Mouse (Mus musculus): ENCODE data around the gene Trpc3. TPM values are rescaled to one million over a fixed set of nuclear protein-coding genes. Genes with fewer than 3 reads are reported as not detected.
"Not testable (repeated sequence)": the region's sequence is repeated elsewhere in the genome, so short reads cannot be mapped to it uniquely, and the experiment has no call there.

Trpc3 gene
- 10 to 100 TPM; 17.8 to 19.9 TPM for total RNA-seq (2021)

DNA sequence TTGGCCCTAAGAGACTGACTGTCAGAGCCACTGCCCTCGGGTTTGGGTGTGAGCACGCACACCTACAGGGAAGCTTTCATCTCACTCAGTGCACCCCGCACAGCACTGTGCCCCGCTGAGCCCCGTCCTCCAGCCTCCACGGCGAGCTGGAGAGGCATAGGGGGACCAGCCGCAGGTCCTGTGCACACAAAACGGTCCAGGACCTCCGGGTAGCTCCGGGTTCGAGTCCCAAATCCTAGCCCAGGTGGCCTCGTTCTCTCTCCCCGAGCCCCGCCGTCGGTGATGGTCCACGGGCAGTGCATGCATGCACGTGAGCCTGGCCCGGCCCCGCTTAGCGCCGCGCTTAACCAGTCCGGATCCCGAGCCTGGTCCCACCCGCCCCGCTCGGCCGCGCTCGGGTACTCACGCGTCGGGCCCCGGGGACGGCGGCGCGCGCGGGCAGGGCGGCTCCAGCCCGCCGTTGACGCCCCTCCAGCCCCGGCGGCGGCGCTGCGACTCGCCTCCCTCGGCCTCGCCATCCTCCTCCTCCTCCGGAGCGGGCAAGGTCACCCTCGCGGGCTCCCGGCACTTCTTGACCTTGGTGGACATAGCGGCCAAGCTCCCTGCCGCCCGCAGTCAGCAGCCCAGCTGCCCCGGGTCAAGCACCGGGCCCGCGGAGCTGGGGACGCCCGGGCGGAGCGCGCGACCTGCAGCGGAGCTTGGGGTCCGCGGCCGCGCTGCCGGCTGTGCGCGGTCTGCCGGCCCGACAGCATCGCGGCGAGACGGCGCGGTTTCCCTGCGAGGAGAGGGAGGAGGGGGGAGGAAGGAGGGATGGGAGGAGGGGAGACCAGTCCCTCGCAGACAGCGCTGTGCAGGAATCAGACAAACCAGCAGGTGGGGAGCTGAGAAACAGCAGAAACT, at the start of gene Trpc3:
TSS of gene Trpc3 (minus strand) at position 776 of the 900 bp plus-strand sequence.
- intact Hi-C loops (cut with DNase I), result no loop called here
- peak; percentile 18 to 47 for DNase-seq (ENCODE audit: low spot score in 2 of 2)

DNA sequence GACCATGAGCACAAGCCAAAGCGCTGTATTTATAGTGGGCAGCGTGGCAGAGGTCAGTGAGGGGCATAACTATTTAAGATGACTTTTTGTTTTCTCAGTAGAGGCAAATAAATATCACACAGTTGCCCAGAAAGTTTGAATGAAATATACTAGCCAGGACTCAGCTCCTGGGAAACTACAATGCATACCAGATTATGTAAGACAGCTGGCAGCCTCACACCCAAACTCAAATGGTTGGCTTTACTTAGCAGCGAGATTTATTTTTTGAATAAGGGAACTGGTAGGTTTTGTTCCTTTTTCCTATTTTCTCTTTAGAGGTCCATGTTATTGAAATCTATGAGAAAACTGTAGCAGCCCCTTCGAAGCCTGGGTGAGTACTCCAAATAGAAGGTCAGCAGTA, 48.1 kb upstream of the Trpc3 start:
- intact Hi-C loops (cut with DNase I), result no loop called here

GRCm38 (mm10) chr3:36733075-36733474, 43.1 kb upstream of the Trpc3 start:
- no peak for DNase-seq (ENCODE audit: low spot score in 2 of 2)
- intact Hi-C loops (cut with DNase I), result no loop called here

More for the DNA sequence above, 48.1 kb upstream of the Trpc3 start:
- DNase-seq (ENCODE audit: low spot score in 2 of 2), result no peak

DNA sequence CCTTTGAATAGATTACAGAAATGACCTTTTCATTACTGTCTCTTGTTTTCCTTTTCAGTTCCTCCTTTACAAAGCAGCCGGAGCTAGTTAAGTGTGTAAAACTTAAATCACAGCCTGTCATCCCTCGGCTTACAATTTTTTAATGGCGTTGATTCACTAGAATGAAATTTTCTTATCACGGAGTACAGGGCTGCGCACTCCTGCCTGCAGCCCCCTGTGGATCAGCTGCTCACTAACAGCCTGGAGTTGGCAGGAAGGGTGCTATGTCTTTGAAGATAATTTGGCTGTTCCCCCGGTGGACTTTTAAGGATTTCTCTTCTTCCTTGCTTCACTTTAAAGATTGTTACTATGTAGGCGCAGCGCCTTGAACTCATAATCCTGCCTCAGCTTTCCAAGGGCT, 36.6 kb upstream of the Trpc3 start:
- intact Hi-C loops (cut with DNase I), result no loop called here
- DNase-seq (ENCODE audit: low spot score in 2 of 2), result no peak

DNA sequence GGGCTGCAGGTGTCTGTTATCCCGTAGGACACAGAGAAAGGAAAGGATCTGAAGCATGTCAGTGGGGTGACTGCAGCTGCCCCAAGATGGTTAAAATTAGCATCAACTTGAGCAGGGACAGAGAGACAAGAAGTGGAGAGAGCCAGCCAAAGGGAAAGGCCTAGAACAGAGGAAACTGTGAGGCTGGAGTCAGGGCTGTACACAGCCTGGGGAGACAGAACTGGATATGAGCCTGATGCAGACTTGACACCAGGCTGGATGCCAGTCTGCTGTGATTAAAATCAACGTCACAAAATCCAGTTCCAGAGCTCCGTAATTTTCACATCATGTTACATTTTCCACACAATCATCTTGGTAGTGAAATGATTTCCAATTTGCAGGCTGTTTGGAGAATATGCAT, 31.9 kb upstream of the Trpc3 start:
- no peak for DNase-seq (ENCODE audit: low spot score in 2 of 2)
- intact Hi-C loops (cut with DNase I), result no loop called here

- intact Hi-C loops (cut with DNase I), result no loop called here
- DNase-seq (ENCODE audit: low spot score in 2 of 2), result no peak
Observed at GRCm38 (mm10) chr3:36709521-36709920, 19.6 kb upstream of the Trpc3 start.

DNA sequence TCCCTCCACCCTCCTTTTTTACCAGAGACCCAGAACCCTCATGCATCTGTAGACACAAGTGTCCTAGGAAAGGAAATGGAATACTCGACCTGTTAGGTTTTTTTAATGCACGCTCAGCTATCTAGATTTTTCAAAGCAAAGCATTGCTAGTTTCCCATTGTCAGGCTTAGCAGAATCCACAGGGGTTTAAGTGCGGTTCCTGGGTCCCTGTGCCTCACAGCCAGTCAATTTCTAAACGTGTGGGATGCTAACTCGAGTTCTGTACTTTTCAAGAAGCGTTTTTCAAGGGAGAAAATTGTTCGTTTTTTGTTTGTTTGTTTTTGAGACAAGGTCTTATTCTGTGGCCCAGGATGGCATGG, 304 bp upstream of the Trpc3 start:
- DNase-seq (ENCODE audit: low spot score in 2 of 2), result no peak
- intact Hi-C loops (cut with DNase I), result no loop called here

GRCm38 (mm10) chr3:36688874-36689273, 1.1 kb downstream of the Trpc3 start:
- peak; percentile 45 to 52 for DNase-seq (ENCODE audit: low spot score in 2 of 2)
- intact Hi-C loops (cut with DNase I), result no loop called here

DNA sequence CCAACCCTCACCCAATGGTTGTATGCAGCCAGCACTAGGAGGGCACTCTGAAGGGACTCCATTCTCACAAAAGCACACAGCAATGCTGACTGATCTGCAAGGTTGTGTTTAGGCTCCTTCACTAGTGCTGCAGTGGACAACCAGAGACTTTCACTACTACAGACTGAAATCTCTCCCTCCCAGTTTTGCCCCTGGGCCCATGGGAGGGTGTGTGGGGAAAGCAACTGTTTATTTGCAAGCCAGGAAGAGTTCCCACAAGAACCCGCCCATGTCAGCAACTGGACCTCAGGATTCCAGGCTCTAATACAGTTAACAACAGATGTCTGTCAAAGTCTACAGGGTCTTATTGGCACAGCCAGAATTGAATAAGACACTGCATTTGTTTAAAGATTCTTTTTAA, 14.1 kb downstream of the Trpc3 start:
- intact Hi-C loops (cut with DNase I), result no loop called here
- no peak for DNase-seq (ENCODE audit: low spot score in 2 of 2)

DNA sequence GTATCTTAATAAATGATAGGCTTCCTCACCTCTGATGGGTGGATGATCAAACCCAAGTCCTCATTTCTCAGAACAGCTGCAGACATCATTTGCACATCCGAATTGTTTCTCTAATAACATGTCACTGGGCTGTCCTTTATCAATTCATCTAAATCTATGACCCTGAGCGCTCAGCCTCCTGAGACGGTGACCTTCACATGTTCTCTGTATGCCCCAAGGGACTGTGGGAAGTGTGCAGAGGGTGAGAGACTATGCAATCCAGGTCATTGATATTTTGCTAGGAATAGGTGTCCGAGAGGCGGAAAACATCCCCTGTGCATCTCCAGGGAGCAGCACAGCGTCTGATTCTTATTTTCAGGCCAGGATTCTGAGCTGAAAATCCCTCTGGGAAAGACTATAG, 22.2 kb downstream of the Trpc3 start:
- DNase-seq (ENCODE audit: low spot score in 2 of 2), result no peak
- intact Hi-C loops (cut with DNase I), result no loop called here

GRCm38 (mm10) chr3:36645245-36645559, 44.8 kb downstream of the Trpc3 start:
- DNase-seq (ENCODE audit: low spot score in 2 of 2); intact Hi-C loops (cut with DNase I): not testable (repeated sequence)

- intact Hi-C loops (cut with DNase I), result no loop called here
Observed at GRCm38 (mm10) chr3:36644554-36645244, 45.3 kb downstream of the Trpc3 start.

GRCm38 (mm10) chr3:36643354-36643753, 46.6 kb downstream of the Trpc3 start:
- no peak for DNase-seq (ENCODE audit: low spot score in 2 of 2)
- intact Hi-C loops (cut with DNase I), result no loop called here

More at GRCm38 (mm10) chr3:36644554-36645244, 45.3 kb downstream of the Trpc3 start:
- DNase-seq (ENCODE audit: low spot score in 2 of 2), result no peak

GRCm38 (mm10) chr3:36642736-36643135, 47.2 kb downstream of the Trpc3 start:
- intact Hi-C loops (cut with DNase I), result no loop called here
- DNase-seq (ENCODE audit: low spot score in 2 of 2), result peak; percentile 51 to 69

GRCm38 (mm10) chr3:36640787-36641186, 49.2 kb downstream of the Trpc3 start:
- intact Hi-C loops (cut with DNase I), result no loop called here
- no peak for DNase-seq (ENCODE audit: low spot score in 2 of 2)

DNA sequence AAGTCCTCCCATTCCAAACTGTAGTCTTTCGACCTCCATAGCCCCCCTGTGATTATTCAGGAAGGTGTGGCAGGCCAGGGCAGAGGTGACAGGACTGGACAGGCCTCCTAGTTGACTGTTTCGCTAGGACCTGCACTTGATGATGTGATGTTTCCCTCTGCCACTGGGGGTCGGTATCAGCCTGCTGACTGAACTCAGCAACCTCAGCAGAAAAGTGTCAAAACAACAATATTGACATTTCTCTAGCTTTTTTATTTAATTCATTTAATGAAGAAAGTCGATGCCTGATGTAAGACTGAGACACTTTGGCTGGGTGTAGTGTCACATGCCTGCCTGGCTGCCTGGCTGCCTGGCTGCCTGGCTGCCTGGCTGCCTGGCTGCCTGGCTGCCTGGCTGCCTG, 54.5 kb downstream of the Trpc3 start:
- intact Hi-C loops (cut with DNase I), result loop anchor here (5.0 kb wide), 1 partner anchor 567 kb away; no protein-coding TSS in a partner anchor
- peak; percentile 43 to 48 for DNase-seq (ENCODE audit: low spot score in 2 of 2)

GRCm38 (mm10) chr3:36626803-36627202, 63.2 kb downstream of the Trpc3 start:
- intact Hi-C loops (cut with DNase I), result no loop called here
- DNase-seq (ENCODE audit: low spot score in 2 of 2), result no peak

DNA sequence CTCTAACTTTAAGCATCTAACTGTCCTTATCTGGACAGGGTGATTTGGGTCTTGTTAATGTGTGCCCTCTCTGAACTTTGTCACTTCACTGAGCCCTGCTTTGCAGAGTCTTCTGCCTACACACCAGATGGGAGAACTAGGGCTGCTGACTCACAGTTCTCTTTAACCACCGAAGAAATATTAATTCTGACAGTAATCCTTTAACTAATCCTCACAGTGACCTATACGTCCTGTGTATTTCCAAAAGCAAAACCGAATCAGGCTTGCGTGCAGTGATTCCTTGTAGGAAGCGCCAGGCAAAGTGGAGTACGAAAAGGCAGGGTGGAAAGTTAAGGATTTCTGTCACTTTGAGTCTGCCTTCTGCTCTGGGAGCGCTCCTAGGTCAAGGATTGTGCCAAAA, 71.8 kb downstream of the Trpc3 start:
- intact Hi-C loops (cut with DNase I), result loop anchor here (10.0 kb wide), 1 partner anchor 247 kb away; the partner anchor contains the start of gene 4932438A13Rik
- no peak for DNase-seq (ENCODE audit: low spot score in 2 of 2)

GRCm38 (mm10) chr3:36613908-36614255, 76.1 kb downstream of the Trpc3 start:
- no peak for DNase-seq (ENCODE audit: low spot score in 2 of 2)
- intact Hi-C loops (cut with DNase I), result loop anchor here (10.0 kb wide), 1 partner anchor 251 kb away; the partner anchor contains the start of gene 4932438A13Rik

DNA sequence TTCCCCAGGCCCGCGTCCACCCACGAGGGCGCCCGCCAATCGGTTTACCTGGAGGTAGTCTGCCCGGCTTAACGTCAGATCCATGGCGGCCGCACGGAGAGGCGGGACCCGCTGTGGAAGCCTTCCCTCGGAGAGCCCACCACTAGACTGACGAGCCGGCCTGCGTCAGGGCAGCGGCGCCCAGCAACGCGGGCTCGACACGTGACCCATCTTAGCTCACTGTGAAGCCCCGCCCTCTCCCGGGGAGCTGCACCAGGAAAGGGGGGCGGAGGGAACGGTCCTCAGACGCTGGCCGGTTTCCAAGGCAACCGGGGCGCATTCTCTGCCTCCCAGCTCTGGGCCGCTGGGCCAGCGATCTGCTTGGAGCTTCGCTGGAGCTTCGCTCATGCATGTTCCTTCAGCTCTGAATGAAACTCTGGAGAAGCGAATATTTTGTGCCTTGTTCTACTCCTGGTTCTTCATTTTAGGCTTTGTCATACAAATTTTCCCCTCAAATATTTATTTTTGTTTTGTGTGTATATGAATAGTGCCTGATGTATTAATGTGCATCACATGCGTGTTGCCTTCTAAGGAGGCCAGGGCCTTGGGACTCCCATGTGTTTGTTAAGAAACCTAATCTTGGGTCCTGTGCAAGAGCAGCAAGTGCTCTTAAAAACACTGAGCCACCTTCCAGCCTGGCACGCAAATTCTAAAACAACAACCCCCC, 76.6 kb downstream of the Trpc3 start, which contains the start of gene Bbs7:
TSS of gene Bbs7 (minus strand) at position 276 of the 706 bp plus-strand sequence.
- DNase-seq (ENCODE audit: low spot score in 2 of 2), result peak; percentile 92 to 96
- intact Hi-C loops (cut with DNase I), result loop anchor here (10.0 kb wide), 1 partner anchor 251 kb away; the partner anchor contains the start of gene 4932438A13Rik

All from left cerebral cortex, postnatal 36 days (tissue).